Mouse (Mus musculus) cortical plate, adult 2 months (tissue): ENCODE results near the gene Tex2. TPM values are rescaled to one million over a fixed set of nuclear protein-coding genes. Genes with fewer than 3 reads are reported as not detected.

Experiments
- H3K27ac ChIP-seq: fragments of 200-500 bp; 2 replicates; pipeline ENCODE4 v1.5.1; 2012; ENCODE audit warnings: low read length, control low read depth, inconsistent platforms; ENCODE audit not compliant: insufficient read depth
- H3K4me1 ChIP-seq: fragments of 200-500 bp; 2 replicates; pipeline ENCODE4 v1.6.1; 2011; ENCODE audit warnings: low read length; ENCODE audit not compliant: control insufficient read depth, insufficient read depth
- H3K4me3 ChIP-seq: fragments of 200-500 bp; 2 replicates; pipeline ENCODE4 v1.5.1; 2011; ENCODE audit warnings: mild to moderate bottlenecking, low read length, control low read depth; ENCODE audit not compliant: insufficient read depth
- CTCF ChIP-seq: fragments of 200-500 bp; IDR thresholded peaks from 2 replicates; pipeline ENCODE4 v1.5.1; 2011; ENCODE audit warnings: mild to moderate bottlenecking, control low read depth, low read length; ENCODE audit not compliant: insufficient read depth; ENCODE audit errors: extremely low read depth
- POLR2A ChIP-seq: fragments of 200-500 bp; IDR thresholded peaks from 2 replicates; pipeline ENCODE4 v1.6.1; 2011; ENCODE audit warnings: mild to moderate bottlenecking, low read length, control low read depth; ENCODE audit not compliant: insufficient read depth; ENCODE audit errors: extremely low read depth
- polyA plus RNA-seq: library from polyadenylated mRNA; depleted of rRNA; stranded (reverse); fragments of >200 nt; gene quantifications from 2 replicates; pipeline ENCODE4 v1.2.3, GENCODE M21; 2012

Gene Tex2
- polyA plus RNA-seq, 1 experiment, result 57.3 TPM

DNA sequence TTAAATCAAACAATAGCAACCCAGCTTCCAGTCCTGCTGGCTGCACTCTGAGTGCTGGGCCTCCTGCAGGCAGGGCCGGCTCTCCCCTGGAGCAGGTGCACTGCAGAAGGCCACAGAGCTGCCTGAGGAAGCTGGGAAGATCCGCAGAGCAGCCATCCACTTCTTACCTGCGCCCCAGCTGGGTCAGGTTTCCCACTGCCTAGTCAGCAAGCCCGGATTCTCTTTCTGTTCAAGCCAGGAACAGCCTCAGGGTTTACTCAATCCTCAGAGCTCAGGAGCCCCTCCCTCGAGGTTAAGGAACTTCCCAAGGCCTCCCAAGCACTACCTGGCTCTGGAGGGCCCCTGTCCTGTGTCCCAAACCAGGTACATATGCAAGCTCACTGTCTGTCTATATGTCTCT, 7.2 kb downstream of the Tex2 start:
- TF ChIP-seq POLR2A (no peak), CTCF (no peak)
- Histone ChIP-seq H3K27ac (no peak overlapping the region), H3K4me1 (no peaks in the 10 kb centered on the region)

DNA sequence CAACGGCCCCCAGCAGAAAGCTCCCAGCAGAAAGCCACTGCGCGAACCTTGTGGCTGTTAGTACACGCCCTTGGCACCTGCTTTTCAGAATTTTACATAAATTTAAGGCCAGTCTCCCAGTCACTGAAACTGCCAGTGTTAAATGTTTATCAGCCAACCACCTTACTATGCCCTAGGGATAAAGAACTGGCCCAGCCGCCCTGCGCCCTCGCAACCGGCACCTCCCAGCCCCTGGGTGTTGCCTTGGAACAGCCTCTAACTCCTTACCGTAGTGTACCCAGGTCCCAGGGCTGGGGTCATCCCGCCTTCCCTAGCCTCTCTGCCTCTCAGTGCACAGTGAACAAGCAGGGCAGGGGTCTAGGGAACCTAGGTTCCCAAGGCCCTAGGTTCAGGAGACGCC, 10.0 kb downstream of the Tex2 start:
- Histone ChIP-seq H3K4me1 (no peaks in the 10 kb centered on the region), H3K4me3 (no peak overlapping the region), H3K27ac (no peak overlapping the region)
- TF ChIP-seq POLR2A (no peak), CTCF (no peak)

More for the DNA sequence above, 7.2 kb downstream of the Tex2 start:
- no peak overlapping the region for H3K4me3 ChIP-seq

DNA sequence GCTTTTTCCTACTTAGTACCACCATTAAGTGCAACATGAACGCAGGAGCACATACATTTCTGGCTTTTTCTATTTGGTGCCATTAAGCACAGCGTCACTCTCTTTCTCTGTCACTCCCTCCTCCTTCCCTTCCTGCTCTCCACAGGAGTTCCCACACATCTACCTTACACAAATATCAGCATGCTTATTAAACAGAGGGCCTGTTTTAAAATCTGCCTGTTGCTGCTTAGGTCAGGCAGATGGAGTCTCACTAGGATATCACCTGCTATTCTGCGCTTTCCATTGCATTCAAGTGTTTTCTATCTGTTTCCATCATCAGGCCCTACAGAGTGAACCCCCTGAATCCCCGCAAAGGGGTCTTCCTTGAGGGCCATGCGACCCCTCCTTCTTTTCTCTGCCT, 13.1 kb downstream of the Tex2 start:
- H3K4me3 ChIP-seq, result no peak overlapping the region
- H3K27ac ChIP-seq, result no peak overlapping the region
- H3K4me1 ChIP-seq, result no peaks in the 10 kb centered on the region
- TF ChIP-seq CTCF (no peak), POLR2A (no peak)

DNA sequence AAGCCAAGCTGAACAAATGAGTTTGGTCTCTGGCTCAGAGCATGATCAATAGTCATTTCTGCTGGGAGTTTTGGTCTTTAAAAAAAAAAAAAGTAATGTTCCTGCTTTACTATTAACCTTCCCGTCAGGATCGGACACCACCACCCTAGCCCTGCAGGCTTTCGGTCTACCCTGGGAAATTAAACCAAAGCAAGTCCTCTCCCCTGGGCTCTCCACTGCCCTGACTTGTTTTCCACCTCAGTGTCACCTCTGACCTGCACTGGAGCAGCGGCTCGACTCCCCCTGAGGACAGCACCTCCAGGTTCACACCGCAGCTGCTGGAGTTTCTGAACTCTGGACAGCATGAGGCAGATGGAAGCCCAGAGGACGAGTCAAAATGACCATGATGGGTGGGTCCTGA, 13.9 kb downstream of the Tex2 start:
- no peak for TF ChIP-seq CTCF
- TF ChIP-seq POLR2A, result no peak
- no peak overlapping the region for H3K4me3 ChIP-seq
- H3K27ac ChIP-seq, result no peak overlapping the region
- H3K4me1 ChIP-seq, result no peaks in the 10 kb centered on the region

DNA sequence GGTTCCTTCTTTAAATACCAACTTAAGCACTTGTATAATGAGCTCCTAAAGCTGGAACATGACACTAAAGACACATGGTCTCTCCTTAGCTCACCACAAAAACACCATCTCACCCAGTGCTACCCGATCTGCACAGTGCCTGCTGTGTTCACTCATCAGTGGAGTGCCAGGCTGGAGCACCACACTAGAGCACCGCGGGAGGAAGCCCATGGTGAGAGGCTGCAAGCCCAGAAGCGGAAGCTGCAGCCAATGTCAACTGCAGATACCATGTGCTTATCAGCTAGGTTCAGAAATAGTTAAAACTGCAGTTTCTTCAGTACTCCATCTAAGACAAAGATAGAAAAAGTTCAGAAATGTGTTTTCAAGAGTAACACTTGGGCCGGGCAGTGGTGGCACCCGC, 14.9 kb downstream of the Tex2 start:
- no peaks in the 10 kb centered on the region for H3K4me1 ChIP-seq

DNA sequence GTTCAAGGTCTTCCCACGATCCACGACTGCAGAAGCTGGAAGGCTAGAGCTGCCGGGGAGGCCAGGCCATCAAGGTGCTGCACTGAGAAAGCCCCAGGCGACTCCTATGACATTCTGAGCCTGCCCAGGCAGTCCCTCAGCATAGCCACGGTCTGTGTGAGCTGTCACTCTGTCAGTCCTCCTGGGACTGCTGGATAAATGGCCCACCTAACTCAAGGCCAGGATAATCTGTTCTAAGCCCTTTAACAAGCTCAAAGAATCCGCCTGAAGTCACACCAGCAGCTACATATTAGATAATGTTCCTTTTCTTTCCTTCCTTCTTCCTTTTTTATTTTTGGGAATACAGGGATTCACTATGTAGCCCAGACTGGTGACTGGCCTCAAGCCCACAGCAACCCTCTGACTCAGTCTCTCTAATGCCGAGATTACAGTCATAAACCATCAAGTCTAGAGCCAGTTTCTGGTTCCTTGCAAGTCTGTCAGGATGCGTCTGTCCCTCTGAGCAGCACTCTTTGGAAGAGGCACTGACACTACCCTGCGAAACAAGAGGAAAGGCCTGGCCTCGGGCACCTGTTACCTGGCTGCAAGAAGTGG, 15.4 kb downstream of the Tex2 start:
- Histone ChIP-seq H3K4me1 (no peaks in the 10 kb centered on the region), H3K27ac (no peak overlapping the region), H3K4me3 (no peak overlapping the region)
- TF ChIP-seq POLR2A (no peak), CTCF (no peak)

More for the DNA sequence above, 14.9 kb downstream of the Tex2 start:
- no peak overlapping the region for H3K27ac ChIP-seq
- H3K4me3 ChIP-seq, result no peak overlapping the region
- TF ChIP-seq POLR2A, result no peak
- TF ChIP-seq CTCF, result no peak

DNA sequence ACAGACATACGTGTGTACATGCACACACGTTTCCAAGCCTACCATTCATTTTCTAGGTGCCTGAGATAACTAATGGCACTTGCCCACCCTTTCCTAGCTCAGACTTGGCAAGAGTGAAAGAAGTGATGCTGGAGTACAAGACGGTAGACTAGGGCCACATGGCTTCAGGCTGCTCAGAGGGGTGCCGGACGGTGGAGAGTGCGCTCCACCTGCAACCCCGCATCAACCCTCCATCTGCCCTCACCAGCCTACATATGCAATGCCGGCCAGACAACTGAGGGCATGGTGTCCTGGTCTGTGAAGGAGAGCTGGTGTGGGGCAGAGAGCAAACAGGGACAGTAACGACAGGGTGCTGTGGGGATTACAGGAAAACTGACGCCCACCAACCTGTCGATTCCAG, 22.0 kb downstream of the Tex2 start:
- TF ChIP-seq CTCF (no peak), POLR2A (no peak)
- Histone ChIP-seq H3K4me3 (no peak overlapping the region), H3K27ac (no peak overlapping the region), H3K4me1 (no peaks in the 10 kb centered on the region)

DNA sequence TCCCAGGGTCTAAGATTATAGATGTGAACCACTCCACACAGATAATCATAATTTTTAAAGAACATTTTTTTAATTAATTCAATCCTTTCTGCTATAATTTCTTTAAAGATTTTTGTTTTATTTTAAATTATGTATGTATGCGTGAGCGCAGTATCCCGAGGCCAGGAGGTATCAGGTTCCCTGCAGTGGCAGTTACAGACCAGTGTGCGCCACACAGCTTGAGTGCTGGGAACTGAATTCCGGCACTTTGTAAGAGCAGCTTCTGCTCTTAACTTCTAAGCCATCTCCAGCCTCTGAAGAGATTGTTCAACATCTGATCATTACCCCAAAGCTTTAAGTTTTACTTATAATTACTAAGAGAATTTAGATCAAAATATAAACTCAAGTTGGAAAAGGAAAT, 23.1 kb downstream of the Tex2 start:
- 0 out of 2 replicates have a peak, but pooled peaks cover 2% of the 10 kb centered on the region for H3K4me1 ChIP-seq
- no peak overlapping the region for H3K4me3 ChIP-seq
- TF ChIP-seq CTCF (no peak), POLR2A (no peak)
- H3K27ac ChIP-seq, result no peak overlapping the region

DNA sequence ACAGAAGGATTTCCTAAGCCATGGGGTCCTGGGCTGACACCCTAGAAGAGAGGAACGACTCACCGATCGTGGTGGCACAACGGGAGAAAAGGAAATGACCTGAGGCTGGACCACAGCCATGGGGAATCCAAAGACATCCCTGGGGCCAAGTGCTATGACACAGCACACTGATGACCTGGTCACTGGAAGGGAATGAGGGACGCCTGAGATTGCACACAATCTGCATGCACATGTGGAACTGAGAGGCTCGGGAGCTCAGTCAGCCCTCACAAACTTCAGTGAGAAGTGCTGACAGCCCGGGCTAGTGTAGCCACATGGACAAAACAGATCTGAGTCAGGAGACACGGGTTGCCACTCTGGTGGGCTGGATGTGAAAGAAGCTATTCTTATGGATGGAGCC, 24.4 kb downstream of the Tex2 start:
- Histone ChIP-seq H3K4me1 (0 out of 2 replicates have a peak, but pooled peaks cover 2% of the 10 kb centered on the region), H3K27ac (no peak overlapping the region), H3K4me3 (no peak overlapping the region)
- TF ChIP-seq POLR2A, result no peak
- no peak for TF ChIP-seq CTCF

DNA sequence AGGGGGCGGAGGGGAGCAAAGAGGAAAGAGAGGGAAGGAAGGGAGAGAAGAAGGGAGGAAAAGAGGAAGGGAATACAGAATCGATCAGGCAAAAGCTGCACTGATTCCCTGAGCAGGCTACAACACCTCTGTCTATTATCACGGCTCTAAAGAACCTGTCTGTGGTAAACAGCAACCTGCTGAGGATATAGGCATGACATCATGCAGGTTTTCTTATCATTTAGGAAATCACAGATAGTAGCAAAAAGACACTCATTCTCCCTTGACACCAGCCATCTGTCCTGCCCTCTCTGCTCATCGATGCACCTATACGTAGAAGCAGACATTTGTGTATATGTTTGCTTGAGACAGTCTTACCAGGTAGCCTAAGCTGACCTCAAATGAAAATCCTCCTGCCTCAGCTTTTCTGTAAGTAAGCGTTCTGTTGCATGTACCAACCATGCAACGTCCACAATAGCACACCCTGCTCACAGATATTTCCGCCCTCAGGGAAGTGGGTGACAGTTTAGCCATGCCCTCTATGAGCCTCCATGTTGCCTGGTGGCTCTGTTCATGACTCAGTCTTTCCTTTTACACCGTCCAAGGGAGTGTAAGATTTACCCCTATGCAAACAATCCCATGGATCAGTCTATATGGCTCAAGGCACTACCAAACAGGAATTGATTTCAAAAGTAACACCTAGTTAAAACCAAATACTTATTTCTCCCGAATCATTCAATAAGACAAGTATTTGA, 25.3 kb downstream of the Tex2 start:
- TF ChIP-seq CTCF (no peak), POLR2A (no peak)
- Histone ChIP-seq H3K4me3 (no peak overlapping the region), H3K4me1 (0 out of 2 replicates have a peak, but pooled peaks cover 2% of the 10 kb centered on the region), H3K27ac (no peak overlapping the region)
